Mouse (Mus musculus) frontal cortex, postnatal 25 days (tissue): ENCODE data around the gene Mymk.

Source experiments
- DNase-seq, 2 experiments: peaks; one replicate each; pipeline ENCODE4 v3.0.0; 2022; ENCODE audit warnings: low spot score in 2 of 2

Mymk gene

GRCm38 (mm10) chr2:27071978-27072377 lies at the start of gene Mymk:
Mymk (minus strand) TSS chr2:27072179.
- no peak for DNase-seq

GRCm38 (mm10) chr2:27120241-27120641 lies 48.3 kb upstream of the Mymk start:
- DNase-seq = no peak

GRCm38 (mm10) chr2:27119766-27120165 lies 47.8 kb upstream of the Mymk start:
- DNase-seq = no peak

- DNase-seq = no peak
These were observed 46.5 kb upstream of the Mymk start for GRCm38 (mm10) chr2:27118452-27118851.

DNA sequence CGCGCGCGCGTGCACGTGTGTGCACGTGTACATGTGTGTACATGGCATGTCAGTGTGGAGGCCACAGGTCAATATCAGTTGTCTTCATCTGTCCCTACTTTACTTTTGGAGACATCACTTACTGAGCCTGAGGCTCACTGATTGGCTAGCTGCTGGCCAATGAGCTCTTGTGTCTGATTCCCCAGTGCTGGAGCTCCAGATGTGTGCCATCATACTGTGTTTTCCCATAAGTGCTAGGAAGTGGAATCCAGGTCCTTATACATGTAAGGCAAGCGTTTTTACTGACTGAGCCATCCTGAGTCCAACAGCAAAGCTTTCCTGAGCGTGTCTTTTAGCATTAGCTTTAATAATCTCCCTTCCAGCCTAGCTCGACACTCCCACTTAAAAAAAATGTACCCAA lies 42.2 kb upstream of the Mymk start:
- no peak for DNase-seq

- DNase-seq = no peak
These were observed 40.6 kb upstream of the Mymk start for GRCm38 (mm10) chr2:27112585-27112984.

DNA sequence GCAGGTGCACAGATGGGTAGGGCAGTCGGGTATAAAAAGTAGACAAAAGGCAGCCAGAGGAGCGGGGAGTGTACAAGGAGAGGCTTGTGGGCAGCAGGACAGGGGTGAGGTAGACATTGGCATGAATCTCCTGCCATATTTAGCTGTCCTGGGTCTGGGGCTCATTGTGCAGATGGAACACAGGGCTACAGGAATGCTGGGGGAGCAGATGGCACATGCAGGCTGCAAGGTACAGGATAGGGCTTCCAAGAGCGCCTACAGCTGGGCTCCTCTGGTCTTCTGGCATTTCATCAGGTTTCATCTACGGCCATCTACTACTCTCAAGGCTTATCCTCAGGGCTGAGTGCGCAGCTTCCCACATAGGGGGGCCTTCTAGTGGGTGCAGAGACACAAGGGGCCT lies 37.1 kb upstream of the Mymk start:
- no peak for DNase-seq

- no peak for DNase-seq
These were observed 36.2 kb upstream of the Mymk start for GRCm38 (mm10) chr2:27108144-27108543.

DNA sequence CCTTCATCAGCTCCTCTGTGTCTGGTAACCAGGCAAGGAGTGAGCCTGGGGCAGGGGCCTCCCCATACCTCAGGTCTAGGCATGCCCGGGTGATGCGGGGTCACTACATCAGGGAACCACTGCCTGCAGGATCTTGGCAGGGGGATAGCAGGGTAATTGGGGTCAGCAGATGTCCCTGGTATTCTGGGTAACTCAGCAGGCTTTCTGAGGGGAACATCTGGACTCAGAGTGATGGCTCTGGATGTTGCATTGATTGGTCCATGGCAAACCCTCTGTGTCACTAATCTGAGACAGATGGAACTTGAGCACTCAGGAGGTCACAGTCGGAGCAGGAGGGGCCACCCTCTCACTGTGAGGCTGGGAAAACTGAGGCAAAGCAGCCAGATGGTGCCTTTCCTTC lies 34.8 kb upstream of the Mymk start:
- DNase-seq = no peak

DNA sequence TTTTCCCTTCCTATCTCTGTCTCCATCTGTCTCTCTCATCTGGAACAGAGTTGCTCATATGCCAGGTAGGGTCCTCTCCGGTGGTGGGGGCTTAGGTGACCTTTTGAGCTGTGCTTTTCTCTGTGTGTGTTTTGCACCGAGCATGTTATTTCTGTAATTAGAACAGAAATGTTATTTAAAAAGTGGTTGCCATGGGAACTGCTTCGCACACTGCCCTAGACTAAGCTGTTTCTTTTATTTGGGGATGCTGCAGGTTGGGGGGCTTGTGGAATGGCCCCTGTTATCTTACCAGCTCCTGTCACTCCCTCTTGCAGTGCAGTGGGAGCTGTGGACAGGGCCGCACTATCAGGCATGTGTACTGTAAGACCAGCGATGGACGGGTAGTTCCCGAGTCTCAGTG lies 31.6 kb upstream of the Mymk start:
- no peak for DNase-seq

DNA sequence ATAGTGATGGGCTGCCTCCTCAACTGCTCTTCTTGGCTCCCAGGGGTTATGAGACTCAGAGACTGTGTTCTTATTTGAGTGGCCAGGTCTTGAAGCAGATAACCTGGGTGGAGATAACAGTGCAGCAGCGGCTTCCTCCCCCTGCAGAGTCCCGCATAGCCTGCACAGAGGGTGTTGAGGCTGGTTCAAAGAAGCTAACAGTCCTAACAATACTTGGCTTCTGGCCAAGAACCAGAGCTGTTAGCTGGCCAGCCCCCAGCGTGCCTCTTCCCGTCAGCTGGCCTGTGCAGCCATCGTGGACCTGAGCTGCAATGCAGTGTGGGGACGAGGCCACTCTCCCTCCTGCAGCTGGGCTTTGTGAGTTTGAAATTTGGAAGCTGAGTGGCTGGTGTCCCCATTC lies 25.8 kb upstream of the Mymk start:
- no peak for DNase-seq

- no peak for DNase-seq
These were observed 25.3 kb upstream of the Mymk start for GRCm38 (mm10) chr2:27097241-27097656.

- peak; percentile 43 to 57 for DNase-seq
These were observed 24.5 kb upstream of the Mymk start for GRCm38 (mm10) chr2:27096341-27096981.

- DNase-seq = no peak
These were observed 23.2 kb upstream of the Mymk start for GRCm38 (mm10) chr2:27095178-27095577.

GRCm38 (mm10) chr2:27089238-27089637 lies 17.3 kb upstream of the Mymk start:
- no peak for DNase-seq

GRCm38 (mm10) chr2:27088700-27089099 lies 16.7 kb upstream of the Mymk start:
- no peak for DNase-seq

DNA sequence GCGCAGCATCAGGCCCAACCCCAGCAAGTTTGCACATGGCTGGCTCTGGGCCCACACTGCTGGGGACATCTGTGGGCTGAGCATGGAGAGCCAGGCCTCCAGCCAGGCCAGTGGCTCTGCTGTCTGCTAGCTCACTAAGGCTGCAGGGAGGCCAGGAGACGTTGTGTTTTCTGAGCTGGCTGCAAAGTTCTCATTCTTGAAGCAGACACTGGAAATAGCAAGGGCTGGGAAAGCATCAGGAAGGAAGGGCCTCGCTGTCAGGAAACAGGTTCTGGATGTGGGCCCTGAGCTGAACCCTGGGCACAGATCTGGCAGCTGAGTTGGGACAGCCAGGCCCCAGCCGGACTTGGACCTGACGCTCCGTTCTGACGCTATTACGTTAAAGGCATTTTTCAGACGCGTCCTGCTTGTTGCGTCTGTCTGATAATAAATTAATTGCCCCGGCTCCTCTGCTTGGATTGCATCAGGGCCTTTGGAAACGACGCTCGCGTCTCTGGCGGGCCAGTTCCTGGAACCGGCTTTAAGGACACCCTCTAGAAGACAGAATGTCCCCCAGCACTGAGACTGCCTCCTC lies 16.2 kb upstream of the Mymk start:
- DNase-seq = no peak

GRCm38 (mm10) chr2:27087581-27087980 lies 15.6 kb upstream of the Mymk start:
- DNase-seq = no peak

GRCm38 (mm10) chr2:27086483-27087010 lies 14.6 kb upstream of the Mymk start:
- DNase-seq = no peak

DNA sequence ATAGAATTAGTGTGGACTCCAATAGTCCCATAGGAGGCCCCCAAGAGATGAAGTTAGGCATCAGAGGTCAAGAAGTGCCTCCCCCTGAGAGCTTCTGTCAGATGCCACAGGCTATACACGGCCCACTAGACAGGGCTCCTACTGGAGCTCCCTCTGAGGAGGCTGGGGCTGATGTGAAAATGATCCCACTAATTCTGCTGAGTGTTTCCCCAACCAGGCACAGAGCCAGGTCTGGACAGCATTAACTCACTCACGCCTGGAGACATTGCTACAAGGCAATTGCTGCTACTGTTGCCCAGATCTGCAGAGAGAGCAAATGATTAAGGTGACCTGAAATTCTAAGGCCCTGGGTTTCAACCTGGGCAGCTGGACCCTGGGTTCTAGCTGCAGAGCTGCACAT lies 13.8 kb upstream of the Mymk start:
- no peak for DNase-seq

- DNase-seq = no peak
These were observed 13.0 kb upstream of the Mymk start for GRCm38 (mm10) chr2:27084963-27085362.

DNA sequence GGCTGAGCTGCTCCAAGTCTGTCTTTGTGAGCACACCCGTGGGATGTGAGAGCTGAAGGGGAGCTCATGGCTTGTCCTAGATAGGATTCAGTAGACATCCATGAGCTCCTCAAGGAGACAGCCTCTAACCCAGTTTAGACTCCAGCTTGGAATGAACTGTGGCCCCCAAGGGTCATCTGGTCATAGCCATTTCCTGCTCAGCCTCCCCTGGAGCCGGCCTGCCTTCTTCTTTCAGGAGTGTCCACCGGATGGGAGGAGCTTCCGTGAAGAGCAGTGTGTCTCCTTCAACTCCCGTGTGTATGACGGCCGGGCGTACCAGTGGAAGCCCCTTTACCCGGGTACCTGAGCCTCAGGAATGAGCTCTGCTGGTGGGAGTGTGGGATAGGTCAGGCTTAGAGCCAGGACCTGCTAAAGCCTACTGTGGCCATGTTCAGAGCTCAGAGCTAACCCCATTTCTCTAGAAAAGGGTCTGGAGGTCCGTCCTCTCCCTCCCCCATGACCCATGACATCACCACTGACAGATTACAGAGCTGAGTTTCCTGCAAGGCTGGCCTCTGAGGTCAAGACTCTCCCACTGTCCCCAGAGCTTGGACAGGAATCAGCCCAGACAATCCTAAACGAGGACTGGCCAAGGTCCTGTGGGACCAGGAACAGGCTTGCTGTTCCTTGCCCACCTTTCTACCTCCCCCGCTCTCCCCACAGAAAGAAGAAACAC lies 11.9 kb upstream of the Mymk start:
- DNase-seq = no peak

DNA sequence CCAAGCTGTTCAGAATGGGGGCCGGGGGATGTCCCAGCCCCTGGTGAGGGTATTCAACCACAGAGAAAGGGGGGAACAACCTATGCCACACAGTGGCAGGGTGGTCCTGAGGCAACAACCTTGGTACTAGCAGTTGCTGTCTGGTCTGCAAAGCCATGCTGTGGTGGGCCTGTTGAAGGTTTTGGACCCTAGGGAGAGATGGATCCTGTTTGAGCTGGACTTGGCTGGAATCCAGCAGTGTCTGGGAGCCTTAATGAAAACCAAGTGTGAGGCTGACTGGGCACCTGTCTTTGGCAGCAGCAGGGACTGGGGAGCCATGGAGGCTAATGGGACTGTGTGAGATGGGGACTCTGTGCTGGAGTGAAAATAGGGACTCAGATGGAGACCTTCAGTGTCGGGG lies 7.7 kb upstream of the Mymk start:
- DNase-seq = no peak
